ENCODE assay signal across 8 mouse cellular contexts in the genomic region with DNA sequence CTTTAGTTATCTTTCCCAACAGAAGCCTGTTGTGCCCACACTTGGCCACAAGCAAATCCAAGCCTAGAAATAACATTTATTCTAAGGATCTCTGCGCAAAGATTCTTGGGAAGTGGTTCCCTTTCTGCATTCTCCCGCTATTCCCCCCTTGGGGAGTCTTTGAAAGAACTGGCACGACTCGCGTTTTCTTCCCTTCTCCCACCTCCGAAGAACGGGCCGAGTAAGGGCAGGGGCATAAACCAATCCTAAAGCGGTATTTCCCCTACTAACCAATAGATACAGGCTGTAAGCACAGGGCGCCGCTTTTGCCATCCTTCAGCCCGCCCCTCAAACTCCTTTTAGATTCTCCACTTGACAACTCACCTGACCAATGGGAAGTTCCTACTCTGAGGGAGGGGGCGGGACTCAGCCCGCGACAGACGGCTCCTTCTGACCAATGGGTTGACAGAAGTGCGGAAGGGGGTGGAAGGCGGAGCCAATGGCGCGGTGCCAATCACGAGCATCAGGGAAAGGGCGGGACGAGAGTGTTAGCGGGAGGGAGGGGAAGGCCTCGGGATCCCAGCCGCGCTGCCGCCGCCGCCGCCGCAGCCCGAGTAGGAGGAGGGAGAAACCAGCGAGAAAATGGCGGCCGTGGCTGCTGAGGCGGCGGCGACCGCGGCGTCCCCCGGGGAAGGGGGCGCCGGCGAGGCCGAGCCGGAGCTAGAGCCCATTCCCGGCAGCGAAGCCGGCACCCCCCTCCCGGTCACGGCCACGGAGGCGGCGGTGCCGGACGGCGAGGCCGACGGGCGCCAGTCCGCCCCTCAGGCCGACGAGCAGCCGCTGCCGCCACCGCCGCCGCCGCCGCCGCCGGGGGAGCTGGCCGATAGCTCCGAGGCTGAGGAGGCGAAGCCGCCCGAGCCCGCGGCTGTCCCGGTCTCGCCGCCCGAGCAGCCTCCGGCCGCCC. TPM values are rescaled to one million over a fixed set of nuclear protein-coding genes. Genes with fewer than 3 reads are reported as not detected.
DNase-seq lines count a peak whose midpoint lies in the region; ATAC-seq lines count a peak whose summit lies in the region.

A gene (plus strand): TSS at position 527 of the 943 bp plus-strand sequence.

- H3K9ac ChIP-seq in hindbrain, embryonic 14.5 days, result peak within 1 kb of the TSS; percentile 96

- WGBS in hindbrain, embryonic 14.5 days, result under 1% methylated on average over 78 of the region's 87 CpGs

- H3K36me3 ChIP-seq in hindbrain, embryonic 14.5 days (replicated peaks; ENCODE audit: control insufficient read depth, insufficient read depth), result peaks cover 22% of the 10 kb centered on the region

- H3K4me1 ChIP-seq in hindbrain, embryonic 14.5 days (replicated peaks; ENCODE audit: control insufficient read depth, insufficient read depth, low read length), result peaks cover 25% of the 10 kb centered on the region

- peak within 1 kb of the TSS; percentile 94 for H3K4me3 ChIP-seq in hindbrain, embryonic 14.5 days (replicated peaks; ENCODE audit: low read length)

- peak; percentile 99 for ATAC-seq in hindbrain, embryonic 14.5 days (ENCODE audit: low FRiP score)

- H3K9me3 ChIP-seq in hindbrain, embryonic 14.5 days (ENCODE audit: control insufficient read depth, low read length), result no peaks in the 10 kb centered on the region

- DNase-seq in R1 (ENCODE audit: low read depth, low spot score), result peak; percentile 100
- DNase-seq in cerebellum, postnatal 25 days, result peak; percentile 99 to 100
- DNase-seq in frontal cortex, postnatal 25 days (ENCODE audit: low spot score in 2 of 2), result peak; percentile 95 to 97
- DNase-seq in hindbrain, embryonic 14.5 days (ENCODE audit: low spot score), result peak; percentile 99
- peak; percentile 99 for DNase-seq in layer of hippocampus, postnatal 36 days
- peak; percentile 98 for DNase-seq in lung, postnatal 36 days
- DNase-seq in retina, postnatal 1 day, result peak; percentile 100
- DNase-seq in urinary bladder, adult 18-20 months (ENCODE audit: low spot score in 2 of 2), result peak; percentile 94 to 99

- no peaks in the 10 kb centered on the region for H3K27me3 ChIP-seq in hindbrain, embryonic 14.5 days (ENCODE audit: control insufficient read depth, insufficient read depth, low read length)

- peak within 1 kb of the TSS; percentile 97 for H3K27ac ChIP-seq in hindbrain, embryonic 14.5 days

- H3K4me2 ChIP-seq in hindbrain, embryonic 14.5 days (replicated peaks), result peak within 1 kb of the TSS; percentile 73

RNA-seq across cellular contexts. Expression of the gene that starts here (rescaled TPM):
- 42.1 and 42.7 TPM in 2 replicates for polyA plus RNA-seq in hindbrain, embryonic 14.5 days (2014; fragmentation: Nextera tagmentation; extraction: Ambion mirVana)
- total RNA-seq in layer of hippocampus, postnatal 36 days (2021), result 10 to 100 TPM; 69.4 to 77.8 TPM

Comparison
In these comparisons a context has a peak if more than half of its experiments do, and no peak if none do; other contexts are left out.
1. Peak in every context shown above with its lines: DNase-seq, ATAC-seq, H3K4me3 ChIP-seq and H3K27ac ChIP-seq.